Mouse (Mus musculus) heart, adult 18-20 months (tissue): ENCODE measurements around the gene Zfhx3. TPM values are rescaled to one million over a fixed set of nuclear protein-coding genes. Genes with fewer than 3 reads are reported as not detected.

Experiments
- DNase-seq, 2 experiments: peaks; one replicate each; pipeline ENCODE4 v3.0.0; 2021 to 2022; ENCODE audit warnings: mixed read lengths in 1 of 2
- total RNA-seq, 2 experiments: library from RNA; stranded (reverse); gene quantifications; 2 replicates each; pipeline ENCODE4 v1.2.3; 2021

Zfhx3 gene
- total RNA-seq, 2 experiments from 2014 or later: 6.7 to 7.9 TPM

DNA sequence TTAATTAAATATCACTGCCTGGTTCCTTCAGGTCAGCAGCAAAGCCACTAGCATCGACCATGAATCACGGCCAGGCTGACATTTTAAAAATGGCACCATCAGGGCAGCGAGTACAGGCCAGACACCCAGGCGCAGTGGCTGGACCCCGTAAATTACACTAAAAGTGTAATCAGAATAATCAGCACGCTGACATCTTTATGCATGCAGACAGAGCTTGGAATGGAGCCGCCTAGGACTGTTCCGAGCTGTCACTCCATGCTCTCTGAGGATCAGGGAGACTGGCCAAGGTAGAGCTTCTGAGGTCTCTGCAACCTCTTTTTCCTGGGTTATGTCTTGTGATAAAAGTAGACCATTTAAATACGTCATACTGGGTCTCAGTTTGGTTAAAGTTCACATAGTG is 420.0 kb downstream of the Zfhx3 start:
- no peak for DNase-seq

DNA sequence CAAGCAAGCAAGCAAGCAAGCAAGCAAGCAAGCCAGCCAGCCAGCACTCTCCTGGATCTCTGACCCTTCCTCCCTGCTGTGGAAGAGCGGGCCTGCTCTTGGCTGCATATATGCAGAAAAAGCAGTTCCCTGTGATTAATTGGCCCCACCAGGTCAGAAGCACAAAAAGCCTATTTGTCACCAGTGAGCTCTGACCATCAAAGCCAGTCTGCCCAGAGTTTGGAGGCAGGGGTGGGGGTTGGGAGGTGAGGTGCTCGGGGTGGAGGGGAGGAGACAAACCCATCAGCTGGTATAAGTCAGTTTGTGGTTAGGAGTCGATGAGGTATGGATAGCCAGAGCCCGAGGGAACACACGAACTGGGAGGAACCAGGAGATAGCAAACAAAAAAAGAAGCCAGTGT is 421.0 kb downstream of the Zfhx3 start:
- DNase-seq: no peak

DNA sequence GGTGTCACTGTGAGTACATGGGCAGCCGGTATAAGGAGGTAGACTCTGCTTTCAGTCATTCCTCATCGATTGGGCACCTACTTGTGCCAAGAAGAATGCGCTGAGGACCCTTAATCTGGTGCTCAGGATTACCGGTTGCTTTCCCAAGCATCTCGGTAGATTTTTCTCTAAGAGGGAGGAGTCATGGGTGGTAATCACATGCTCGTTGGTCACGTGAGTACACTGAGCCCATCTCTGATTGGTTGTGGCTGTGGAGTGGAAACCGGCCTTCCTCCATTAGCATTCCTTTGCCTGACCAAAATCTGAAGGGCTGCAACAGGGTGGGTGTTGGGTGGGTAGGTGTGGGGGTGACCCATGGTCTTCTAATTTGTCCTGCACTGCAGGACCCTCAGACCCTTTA is 421.4 kb downstream of the Zfhx3 start:
- DNase-seq: no peak

DNA sequence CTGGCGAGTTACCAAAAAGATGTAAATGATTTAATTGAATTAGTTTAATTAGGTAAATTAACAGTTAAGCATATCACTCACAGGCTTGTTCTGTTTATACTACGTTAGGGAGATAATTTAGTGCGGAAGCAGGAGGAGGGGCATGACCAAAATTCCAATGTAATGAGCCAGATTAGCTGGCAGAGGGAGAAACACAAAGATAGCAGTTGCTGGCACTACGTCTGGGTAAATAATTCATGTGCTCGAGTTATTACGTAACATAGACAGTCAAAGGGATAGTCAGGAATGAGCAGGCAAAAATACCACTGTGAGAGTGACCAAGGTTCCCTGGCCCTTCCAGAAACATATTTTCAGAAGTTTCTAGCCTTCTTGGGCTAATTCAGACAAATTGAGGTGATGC is 426.6 kb downstream of the Zfhx3 start:
- DNase-seq: peak; percentile 56 to 64

DNA sequence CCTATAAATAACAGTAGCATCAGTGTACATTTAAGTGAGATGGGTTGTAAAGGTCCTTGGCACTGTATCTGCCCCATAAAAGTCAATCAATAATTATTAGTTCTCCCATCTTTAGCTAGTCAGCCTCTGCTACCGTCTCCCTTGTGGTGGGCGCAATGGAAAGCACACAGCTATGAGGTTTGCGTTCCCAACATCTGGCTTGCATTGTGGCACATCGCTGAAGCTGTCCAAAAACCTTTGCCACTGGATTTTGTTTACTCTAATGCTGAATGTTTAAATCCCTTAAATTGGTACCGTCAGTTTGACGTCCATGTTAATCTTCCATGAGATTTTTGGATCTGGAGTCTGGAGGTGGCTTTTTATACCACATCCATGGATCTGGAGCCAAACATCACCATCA is 428.3 kb downstream of the Zfhx3 start:
- DNase-seq: no peak

DNA sequence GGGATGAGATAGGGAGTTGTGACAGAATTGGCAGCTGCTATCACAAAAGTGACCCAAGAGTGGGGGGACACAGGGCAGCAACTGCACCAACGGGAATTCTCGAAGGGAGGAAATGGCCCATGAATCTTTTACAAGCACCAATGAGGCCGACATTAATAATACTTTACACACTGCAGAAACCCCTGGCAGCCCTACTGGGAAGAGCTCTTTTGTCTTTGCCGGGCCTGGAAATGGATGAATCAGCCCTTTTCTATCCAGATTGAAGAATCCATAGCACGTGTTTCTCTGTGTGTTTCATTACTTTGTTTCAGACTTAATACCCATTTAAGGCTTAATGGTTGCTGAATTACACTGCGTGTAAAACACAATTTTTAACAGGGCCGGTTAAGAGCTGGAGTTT is 430.6 kb downstream of the Zfhx3 start:
- DNase-seq: no peak

DNA sequence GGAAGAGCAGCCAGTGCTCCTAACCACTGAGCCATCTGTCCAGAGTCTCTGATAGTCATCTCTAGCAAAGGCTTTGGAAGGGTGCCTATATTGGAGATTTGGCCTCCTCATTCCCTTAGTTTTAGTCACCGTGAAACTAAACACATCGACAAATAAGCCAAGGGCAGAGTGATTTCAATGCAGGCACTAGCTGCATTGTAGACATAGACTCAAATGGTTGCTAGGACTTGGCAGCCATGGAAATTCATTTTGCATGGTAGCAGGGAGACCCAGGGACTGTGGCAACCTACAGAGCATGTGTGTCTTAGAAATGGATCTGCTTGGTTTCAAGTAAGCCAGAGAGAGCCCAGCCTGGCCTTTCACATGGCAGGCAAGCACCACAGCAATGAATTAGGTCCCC is 435.6 kb downstream of the Zfhx3 start:
- no peak for DNase-seq

DNA sequence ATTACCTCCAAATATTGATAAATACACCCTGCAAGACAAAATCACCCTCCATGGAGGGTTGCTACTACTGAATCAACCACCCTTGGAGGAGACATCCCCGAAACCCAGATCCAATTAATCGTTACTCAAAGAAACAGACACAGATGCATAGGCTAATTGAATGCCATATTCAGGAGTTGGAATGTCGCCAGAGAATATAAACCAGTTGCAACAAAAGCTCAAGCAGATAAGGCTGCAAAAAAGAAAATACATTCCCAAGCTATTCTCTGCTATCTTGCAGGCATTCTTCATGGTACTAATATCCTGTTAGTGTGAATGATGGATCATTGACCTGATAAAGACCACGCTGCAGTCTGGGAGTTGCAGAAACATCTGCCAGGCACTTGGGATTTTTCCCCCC is 440.7 kb downstream of the Zfhx3 start:
- DNase-seq: no peak

DNA sequence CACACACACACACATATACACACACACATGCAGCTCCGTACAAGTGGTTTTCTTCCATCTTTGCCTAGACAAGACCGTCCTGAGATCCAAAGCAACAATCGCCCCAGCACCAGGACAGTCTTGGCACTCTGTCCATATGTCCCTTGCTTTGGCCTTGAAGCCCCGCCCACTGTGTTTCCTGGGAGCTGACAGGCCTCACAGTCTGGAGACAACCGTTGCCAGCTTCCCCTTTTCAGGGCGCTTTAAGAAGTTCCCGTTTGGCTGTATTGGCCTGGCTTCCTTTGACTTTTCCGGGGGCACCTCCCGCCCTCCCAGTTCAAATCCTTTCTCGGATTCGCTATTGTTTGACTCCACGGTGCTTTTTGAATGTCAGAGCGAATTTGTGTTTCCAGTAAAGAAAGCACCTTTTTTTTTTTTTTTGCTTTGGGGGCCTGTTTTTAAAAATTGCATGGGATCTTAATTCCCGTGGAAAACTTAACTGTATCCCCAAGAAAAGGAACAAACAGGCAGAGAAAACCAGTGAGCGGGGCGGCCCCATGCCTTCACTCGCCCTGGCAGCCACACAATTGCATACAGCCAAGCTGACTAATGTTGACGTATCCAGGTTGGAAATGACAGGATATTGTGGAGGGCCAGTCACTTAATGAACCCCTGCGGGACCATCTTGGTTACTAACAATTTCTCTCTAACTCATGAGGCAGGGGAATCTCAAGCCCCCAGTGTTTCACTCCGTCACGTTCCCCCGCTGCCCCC is 444.9 kb downstream of the Zfhx3 start:
- DNase-seq: peak; percentile 50 to 73

DNA sequence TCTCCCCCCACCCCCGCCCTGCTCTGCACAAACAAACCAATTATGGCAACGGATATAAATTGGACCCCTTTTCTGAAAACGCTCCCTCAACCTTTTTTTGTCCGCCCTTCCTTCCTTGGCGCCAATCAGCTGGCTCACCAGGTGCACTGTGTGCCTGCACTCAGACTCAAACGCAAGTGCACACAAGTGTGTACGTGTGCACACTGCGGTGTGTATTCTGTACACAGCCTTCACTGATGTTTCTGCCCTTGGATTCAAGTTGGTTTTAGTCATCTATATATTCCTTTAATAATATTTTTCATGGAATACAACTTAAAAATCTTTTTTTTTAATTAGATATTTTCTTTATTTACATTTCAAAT is 445.4 kb downstream of the Zfhx3 start:
- no peak for DNase-seq

DNA sequence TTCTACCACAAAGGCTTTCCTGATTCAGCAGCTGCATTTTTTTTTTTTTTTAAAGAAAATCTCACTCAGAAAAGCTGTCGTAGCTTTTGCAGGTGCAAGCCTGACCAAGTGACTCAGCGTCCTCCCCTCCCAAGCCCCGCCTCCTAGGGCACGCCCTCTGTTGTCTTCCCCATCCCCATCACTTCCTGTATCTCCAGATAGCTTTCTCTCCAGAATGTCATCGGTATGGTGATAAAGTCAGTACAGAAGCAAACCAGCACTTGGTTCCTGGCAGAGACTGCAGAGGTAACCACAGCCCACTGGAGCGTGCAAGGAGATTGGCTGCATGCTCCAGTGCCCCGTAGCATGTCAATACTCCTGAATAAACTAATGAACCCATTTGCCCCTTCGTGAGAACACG is 450.5 kb downstream of the Zfhx3 start:
- DNase-seq: peak in 1 of 2 experiments; percentile 5

DNA sequence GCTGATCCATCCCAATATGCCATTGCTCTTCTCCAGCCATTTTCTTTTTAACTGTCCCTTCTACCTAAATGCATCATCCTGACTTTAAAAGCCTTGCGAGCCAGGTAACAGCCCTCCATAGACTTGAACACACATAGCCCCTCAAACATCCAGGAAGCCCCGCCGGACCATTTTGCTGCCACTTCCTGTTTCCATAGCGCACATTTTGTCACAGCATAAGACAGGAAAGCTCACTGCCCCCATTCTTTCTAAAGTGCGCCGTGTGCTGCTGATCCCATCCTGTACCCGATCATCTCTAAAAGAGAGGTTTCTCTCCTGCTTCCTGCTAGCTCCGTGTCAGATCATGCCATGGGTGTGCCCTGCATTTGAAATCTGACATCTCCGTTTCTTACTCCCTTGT is 459.7 kb downstream of the Zfhx3 start:
- no peak for DNase-seq

DNA sequence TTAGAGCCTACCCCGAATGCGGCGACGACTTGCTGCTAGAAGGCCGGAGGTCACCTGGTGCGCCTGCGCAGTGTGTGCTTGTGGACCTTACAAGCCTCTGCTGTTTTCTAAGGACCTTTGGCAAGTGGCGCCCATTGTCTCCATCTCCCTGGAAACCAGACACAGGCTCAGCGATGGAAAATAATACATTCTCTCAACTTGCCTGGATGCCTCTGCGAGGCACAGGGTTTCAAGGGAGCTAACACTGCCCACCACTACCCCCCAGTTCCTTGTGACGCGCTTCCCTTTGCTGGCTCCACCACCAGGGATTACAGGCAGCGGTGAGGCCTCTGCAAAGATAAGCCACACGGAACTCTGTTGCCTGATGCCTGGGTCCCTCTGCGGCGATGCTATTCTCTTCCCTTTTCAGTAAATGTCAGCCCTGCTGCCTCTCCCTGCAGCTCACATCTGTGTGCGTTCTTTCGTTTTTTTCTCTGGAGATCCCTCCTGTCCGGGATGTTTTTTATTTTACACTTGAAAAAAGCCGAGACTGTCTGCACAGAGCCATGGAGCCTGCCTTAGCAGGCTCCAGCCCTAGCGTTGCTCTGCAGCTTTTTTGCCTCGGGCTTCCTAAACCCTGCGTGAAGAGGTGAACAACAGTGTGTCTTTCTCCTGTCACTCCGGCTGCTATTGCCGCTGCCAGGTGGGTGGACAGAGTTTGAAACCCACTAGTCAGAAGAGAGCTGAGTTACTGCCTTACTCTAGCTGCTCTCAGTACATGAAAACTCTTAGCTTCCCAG is 464.5 kb downstream of the Zfhx3 start:
- no peak for DNase-seq

DNA sequence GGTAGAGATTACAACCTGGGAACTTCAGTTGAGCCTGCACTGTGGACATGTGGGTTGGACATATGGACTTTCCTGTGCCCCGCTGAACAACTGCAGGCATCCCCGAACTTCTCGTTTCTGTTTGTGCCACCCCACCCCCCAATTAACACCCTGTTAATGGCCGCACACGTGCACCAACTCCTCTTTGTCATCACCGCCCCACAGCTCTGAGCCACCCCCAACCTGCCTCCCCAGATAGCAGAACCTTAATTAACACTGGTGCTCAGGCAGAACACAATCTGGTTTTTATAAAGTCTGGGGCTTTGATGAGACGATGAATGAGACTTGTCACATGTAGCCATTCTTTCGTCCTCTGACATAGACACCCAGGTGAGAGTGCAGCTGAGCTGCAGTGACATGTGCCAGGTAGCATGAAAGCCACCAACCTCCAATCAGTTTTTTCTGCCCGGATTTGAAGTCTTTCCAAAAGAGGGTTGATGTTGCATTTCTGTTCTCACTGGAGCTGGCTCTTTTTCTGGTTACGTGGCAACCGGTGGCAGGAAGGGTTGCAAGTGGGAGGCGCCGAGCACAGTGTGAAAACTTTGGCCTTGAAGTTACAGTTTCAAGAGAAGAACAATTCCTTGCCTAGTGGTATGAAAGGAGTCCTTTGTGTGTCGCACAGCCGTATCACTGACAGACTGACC is 476.9 kb downstream of the Zfhx3 start:
- DNase-seq: no peak

DNA sequence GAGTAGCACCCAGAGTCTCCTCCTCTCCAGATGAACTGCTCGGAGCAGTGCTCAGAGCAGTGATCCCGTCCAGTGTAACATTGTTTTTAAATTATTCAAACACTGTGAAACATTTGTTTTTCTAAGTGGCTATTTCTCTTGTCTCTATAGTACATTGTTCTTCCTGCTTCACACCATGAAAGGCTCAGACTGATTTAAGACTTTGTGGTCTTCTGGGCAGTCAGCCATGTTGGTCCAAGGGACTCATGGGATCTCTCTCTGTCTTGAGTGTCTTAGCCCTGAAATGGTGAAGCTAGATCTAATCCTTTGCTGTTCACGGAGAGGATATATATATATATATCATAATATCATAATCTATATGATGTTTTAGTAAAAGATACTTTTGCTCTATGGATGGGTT is 480.1 kb downstream of the Zfhx3 start:
- no peak for DNase-seq

DNA sequence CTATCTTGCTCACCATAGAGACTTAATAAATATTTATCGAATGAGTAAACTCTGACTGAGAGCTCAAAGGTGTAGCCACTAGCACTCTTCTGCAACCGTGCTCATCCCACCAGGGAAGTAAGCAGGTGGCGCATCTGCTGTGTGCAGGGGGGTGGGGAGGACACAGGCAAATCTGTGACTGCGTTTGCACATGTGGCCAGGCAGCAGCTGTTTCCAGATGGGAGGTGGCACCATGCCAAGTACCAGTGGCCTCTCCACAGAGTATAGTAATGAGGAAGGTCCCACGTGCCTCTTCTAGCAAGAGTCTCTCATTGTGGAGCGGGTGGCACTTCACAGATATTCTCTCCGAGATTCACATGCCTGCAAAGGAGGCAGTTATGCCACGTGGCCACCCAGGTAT is 481.9 kb downstream of the Zfhx3 start:
- DNase-seq: peak in 1 of 2 experiments; percentile 1

DNA sequence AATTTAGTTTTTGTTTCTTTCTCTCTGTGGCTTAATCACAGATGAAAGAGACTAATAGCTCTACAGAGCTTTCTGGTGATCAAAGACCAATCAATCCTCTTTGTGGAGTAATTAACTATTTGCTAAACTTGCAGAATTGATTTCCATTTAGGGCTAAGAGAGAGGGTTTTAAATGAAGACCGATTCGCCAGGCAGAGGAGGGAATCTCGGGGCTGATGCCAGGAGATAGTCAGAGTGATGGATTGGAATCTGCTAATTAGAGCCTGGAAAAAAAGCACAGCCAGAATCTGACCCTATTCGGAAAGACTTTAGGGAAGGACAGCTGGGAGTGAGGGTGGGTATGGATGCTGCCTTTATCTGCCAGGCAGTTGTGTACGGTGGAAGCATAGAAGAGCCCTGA is 490.9 kb downstream of the Zfhx3 start:
- no peak for DNase-seq

DNA sequence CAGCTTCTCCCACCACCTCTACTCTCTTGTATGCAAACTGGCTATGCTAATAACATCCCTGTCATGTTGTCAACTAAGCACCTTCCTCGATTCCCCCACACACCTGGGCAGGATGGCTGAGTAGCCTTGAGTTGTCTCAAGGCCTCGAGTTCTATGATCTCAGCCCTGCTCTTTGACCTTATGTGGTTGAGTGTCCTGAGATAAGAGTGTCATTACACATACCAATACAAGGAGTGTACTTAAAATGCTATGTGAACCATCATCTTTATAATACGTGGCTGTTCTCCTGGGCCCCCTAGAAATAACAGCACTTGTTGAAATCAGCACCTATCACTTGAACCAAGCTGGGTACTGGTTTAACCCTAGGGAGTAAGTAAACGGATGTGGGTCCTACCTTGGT is 492.1 kb downstream of the Zfhx3 start:
- DNase-seq: no peak

DNA sequence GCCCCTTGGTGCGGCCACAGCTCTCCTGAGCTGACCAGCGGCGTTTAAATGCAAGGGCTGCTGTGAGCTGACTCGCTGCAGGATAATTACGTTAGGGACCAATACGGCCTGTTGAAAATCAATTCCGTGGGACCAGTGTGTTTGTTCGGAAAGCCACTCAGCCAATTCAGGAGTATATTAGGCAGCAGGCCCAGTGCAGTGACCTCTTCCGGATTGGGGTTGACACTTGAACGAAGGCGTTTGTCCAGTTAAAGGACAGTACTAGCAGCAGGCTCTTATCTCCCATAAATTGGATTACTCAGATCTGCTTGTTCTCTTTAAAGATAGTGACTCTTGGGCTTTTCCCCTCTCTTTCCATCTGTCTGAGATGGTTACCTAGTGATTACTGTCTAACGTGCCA is 493.9 kb downstream of the Zfhx3 start:
- no peak for DNase-seq

DNA sequence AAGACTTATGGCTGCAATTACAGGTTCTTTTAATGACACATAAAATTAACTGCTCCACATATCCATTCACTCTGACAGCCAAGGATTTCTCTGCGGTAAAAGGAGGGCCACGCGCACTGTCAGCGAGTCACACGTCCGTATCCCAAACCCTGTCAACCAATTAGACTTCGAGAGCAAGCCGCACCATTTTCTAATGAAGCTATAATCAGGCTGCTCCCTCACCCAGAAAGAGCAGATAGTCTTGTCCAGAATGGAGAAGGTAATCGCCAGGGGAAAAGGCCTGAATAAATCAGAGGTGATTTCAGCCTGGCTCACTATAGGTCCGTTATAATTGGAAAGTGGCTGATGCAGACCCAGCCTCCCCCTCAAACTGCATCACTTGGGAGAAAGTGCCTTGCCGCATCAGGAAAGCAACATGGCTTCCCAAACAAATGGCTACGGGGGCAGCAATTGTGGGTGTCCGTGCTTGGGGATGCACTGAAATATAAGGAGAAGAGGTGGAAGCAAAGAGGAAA is 494.9 kb downstream of the Zfhx3 start:
- DNase-seq: no peak

DNA sequence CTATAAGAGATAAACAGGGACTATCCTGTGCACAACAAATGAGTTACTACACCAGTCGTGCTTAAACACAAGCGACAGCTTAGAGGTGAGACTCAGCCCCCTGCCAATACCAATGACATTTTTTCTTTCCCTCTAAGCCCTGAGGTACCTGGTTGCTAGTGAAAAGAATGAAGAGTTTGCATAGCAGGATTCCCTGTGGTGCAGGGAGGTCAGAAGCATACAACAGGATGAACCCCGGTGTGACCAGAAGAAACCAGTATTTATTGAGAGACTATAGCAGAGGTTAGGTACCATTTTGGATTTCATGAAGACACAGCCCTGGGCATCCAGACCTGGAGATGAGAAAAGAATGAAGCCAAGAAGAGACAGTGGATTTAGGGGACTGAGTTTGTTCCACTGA is 498.0 kb downstream of the Zfhx3 start:
- no peak for DNase-seq

DNA sequence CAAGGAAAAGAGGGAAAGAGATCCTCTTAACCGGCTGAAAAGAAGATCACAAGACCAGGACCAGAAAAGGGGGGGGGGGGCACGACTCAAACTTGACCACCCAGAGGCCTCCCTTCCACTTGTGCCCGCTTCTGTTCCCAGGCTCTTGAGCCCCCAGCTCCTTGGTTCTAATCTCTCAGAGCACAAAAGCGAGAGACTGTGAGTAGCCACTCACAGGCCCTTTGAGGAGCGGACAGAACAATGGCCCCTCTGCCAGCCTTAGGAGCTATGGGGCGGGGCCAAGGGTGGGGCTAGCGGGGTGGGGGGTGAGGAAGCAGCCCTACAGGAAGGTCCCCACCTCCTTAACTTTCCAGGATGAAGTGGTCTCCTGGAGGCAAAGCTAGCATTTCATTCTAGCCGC is 508.4 kb downstream of the Zfhx3 start:
- DNase-seq: no peak
